Mouse (Mus musculus): ENCODE data around the gene Ube3b. TPM values are rescaled to one million over a fixed set of nuclear protein-coding genes. Genes with fewer than 3 reads are reported as not detected.
A peak's percentile ranks its signal among the peaks of the same experiment; 100 is the strongest.

Ube3b gene
- total RNA-seq, 2 experiments from 2014 or later = 107 to 118 TPM

GRCm38 (mm10) chr5:114418541-114418940 lies 38.1 kb downstream of the Ube3b start:
- DNase-seq = no peak
- intact Hi-C loops (cut with DNase I) = no loop called here

GRCm38 (mm10) chr5:114421561-114422298 lies 41.3 kb downstream of the Ube3b start:
- DNase-seq = no peak
- intact Hi-C loops (cut with DNase I) = no loop called here

GRCm38 (mm10) chr5:114422591-114422990 lies 42.2 kb downstream of the Ube3b start:
- intact Hi-C loops (cut with DNase I) = no loop called here
- DNase-seq = no peak

- intact Hi-C loops (cut with DNase I) = no loop called here
- no peak for DNase-seq
These were observed 43.6 kb downstream of the Ube3b start for GRCm38 (mm10) chr5:114423961-114424360.

GRCm38 (mm10) chr5:114426732-114427131 lies 46.3 kb downstream of the Ube3b start:
- no peak for DNase-seq
- intact Hi-C loops (cut with DNase I) = no loop called here

GRCm38 (mm10) chr5:114428621-114429020 lies 48.2 kb downstream of the Ube3b start:
- DNase-seq = no peak
- intact Hi-C loops (cut with DNase I) = no loop called here

- intact Hi-C loops (cut with DNase I) = no loop called here
- no peak for DNase-seq
These were observed 49.4 kb downstream of the Ube3b start for GRCm38 (mm10) chr5:114429781-114430180.

- intact Hi-C loops (cut with DNase I) = no loop called here
- no peak for DNase-seq
These were observed 54.0 kb downstream of the Ube3b start for GRCm38 (mm10) chr5:114434359-114434758.

GRCm38 (mm10) chr5:114435588-114435987 lies 55.2 kb downstream of the Ube3b start:
- intact Hi-C loops (cut with DNase I) = no loop called here
- DNase-seq = no peak

- DNase-seq = peak; percentile 95 to 97
- intact Hi-C loops (cut with DNase I) = no loop called here
These were observed 63.4 kb downstream of the Ube3b start, which contains the start of the genes Mmab and Mvk for GRCm38 (mm10) chr5:114443566-114444367. Gene Mmab (minus strand): TSS chr5:114444060. Gene Mvk (plus strand): TSS chr5:114444269.

GRCm38 (mm10) chr5:114444368-114444692 lies 63.9 kb downstream of the Ube3b start:
- no peak for DNase-seq
- intact Hi-C loops (cut with DNase I) = no loop called here

GRCm38 (mm10) chr5:114449011-114449410 lies 68.6 kb downstream of the Ube3b start:
- DNase-seq = no peak
- intact Hi-C loops (cut with DNase I) = no loop called here

- intact Hi-C loops (cut with DNase I) = no loop called here
- DNase-seq = no peak
These were observed 75.9 kb downstream of the Ube3b start for GRCm38 (mm10) chr5:114456287-114456686.

GRCm38 (mm10) chr5:114456995-114457605 lies 76.7 kb downstream of the Ube3b start:
- DNase-seq = no peak
- intact Hi-C loops (cut with DNase I) = no loop called here

- DNase-seq = peak; percentile 65 to 78
- intact Hi-C loops (cut with DNase I) = loop anchor here (1.0 to 5.0 kb wide), 2 partner anchors 111 to 147 kb away; no protein-coding TSS in a partner anchor
These were observed 80.8 kb downstream of the Ube3b start for GRCm38 (mm10) chr5:114461238-114461637.

- intact Hi-C loops (cut with DNase I) = loop anchor here (5.0 kb wide), 1 partner anchor 110 kb away; no protein-coding TSS in a partner anchor
- DNase-seq = no peak
These were observed 81.9 kb downstream of the Ube3b start for GRCm38 (mm10) chr5:114462067-114463040.

- DNase-seq = no peak
- intact Hi-C loops (cut with DNase I) = loop anchor here (5.0 kb wide), 1 partner anchor 108 kb away; no protein-coding TSS in a partner anchor
These were observed 84.2 kb downstream of the Ube3b start for GRCm38 (mm10) chr5:114464561-114464960.

- intact Hi-C loops (cut with DNase I) = no loop called here
- DNase-seq = peak in 1 of 2 experiments; percentile 1
These were observed 85.2 kb downstream of the Ube3b start for GRCm38 (mm10) chr5:114465641-114466040.

GRCm38 (mm10) chr5:114467019-114467418 lies 86.6 kb downstream of the Ube3b start:
- intact Hi-C loops (cut with DNase I) = no loop called here
- DNase-seq = no peak

GRCm38 (mm10) chr5:114467430-114467829 lies 87.0 kb downstream of the Ube3b start:
- intact Hi-C loops (cut with DNase I) = no loop called here

More at GRCm38 (mm10) chr5:114467430-114467829, 87.0 kb downstream of the Ube3b start:
- peak in 1 of 2 experiments; percentile 21 for DNase-seq
